Mouse (Mus musculus) midbrain, embryonic 10.5 days (tissue): ENCODE measurements around the gene Upk3b. TPM values are rescaled to one million over a fixed set of nuclear protein-coding genes. Genes with fewer than 3 reads are reported as not detected.
"Not testable (repeated sequence)": the region's sequence is repeated elsewhere in the genome, so short reads cannot be mapped to it uniquely, and the experiment has no call there.

Experiments used
- DNase-seq: peaks from one replicate; pipeline ENCODE4 v3.0.0-alpha.2; 2017; ENCODE audit warnings: low spot score
- H3K27ac ChIP-seq: fragments of 300-500 bp; sonication (generic); replicated peaks from 2 replicates; pipeline ENCODE4 v1.5.1; 2016; ENCODE audit warnings: mild to moderate bottlenecking
- H3K27me3 ChIP-seq: fragments of 300-500 bp; sonication (generic); 2 replicates; pipeline ENCODE4 v1.6.1; 2016; ENCODE audit warnings: low read depth, mild to moderate bottlenecking; ENCODE audit not compliant: poor library complexity, severe bottlenecking
- H3K36me3 ChIP-seq: fragments of 300-500 bp; sonication (generic); 2 replicates; pipeline ENCODE4 v1.6.1; 2016; ENCODE audit warnings: mild to moderate bottlenecking, moderate library complexity
- H3K4me1 ChIP-seq: fragments of 300-500 bp; sonication (generic); 2 replicates; pipeline ENCODE4 v1.6.1; 2016
- H3K4me3 ChIP-seq: fragments of 300-500 bp; sonication (generic); 2 replicates; pipeline ENCODE4 v1.5.1; 2016; ENCODE audit warnings: mild to moderate bottlenecking, moderate library complexity
- H3K9me3 ChIP-seq: fragments of 300-500 bp; sonication (generic); replicated peaks from 2 replicates; pipeline ENCODE4 v1.6.1; 2016; ENCODE audit warnings: mild to moderate bottlenecking
- WGBS: fragments of 180-500 bp; shearing (Covaris S2); methylation state at CpG from one replicate; pipeline ENCODE4 v1.1.7; 2016; 5-methylcytosine and 5-hydroxymethylcytosine counted together
- polyA plus RNA-seq: library from polyadenylated mRNA; unstranded; fragments of >200 nt; fragmentation: Nextera tagmentation; extraction: Ambion mirVana; gene quantifications from 2 replicates; pipeline ENCODE4 v1.2.1, GENCODE M21; 2016

Upk3b gene
- polyA plus RNA-seq, 1 experiment from 2014 or later, result not detected

GRCm38 (mm10) chr5:136041666-136042065, 3.4 kb downstream of the Upk3b start:
- no peak for DNase-seq

GRCm38 (mm10) chr5:136044865-136045264, 6.6 kb downstream of the Upk3b start:
- 72% methylated on average over 13 of the region's 13 CpGs for WGBS
- H3K27ac ChIP-seq, result no peak overlapping the region

More at GRCm38 (mm10) chr5:136041666-136042065, 3.4 kb downstream of the Upk3b start:
- no peaks in the 10 kb centered on the region for H3K36me3 ChIP-seq
- no peak overlapping the region for H3K4me3 ChIP-seq
- H3K9me3 ChIP-seq, result no peaks in the 10 kb centered on the region
- WGBS, result 94% methylated on average over 8 of the region's 8 CpGs
- H3K4me1 ChIP-seq, result peaks cover 8% of the 10 kb centered on the region
- no peaks in the 10 kb centered on the region for H3K27me3 ChIP-seq
- H3K27ac ChIP-seq, result no peak overlapping the region

GRCm38 (mm10) chr5:136045408-136045807, 7.1 kb downstream of the Upk3b start:
- DNase-seq, result peak; percentile 31

More at GRCm38 (mm10) chr5:136044865-136045264, 6.6 kb downstream of the Upk3b start:
- no peaks in the 10 kb centered on the region for H3K36me3 ChIP-seq
- H3K9me3 ChIP-seq, result no peaks in the 10 kb centered on the region
- H3K4me3 ChIP-seq, result no peak overlapping the region
- no peaks in the 10 kb centered on the region for H3K27me3 ChIP-seq
- peaks cover 6% of the 10 kb centered on the region for H3K4me1 ChIP-seq
- DNase-seq, result no peak

GRCm38 (mm10) chr5:136045987-136046386, 7.7 kb downstream of the Upk3b start:
- WGBS, result 6% methylated on average over 10 of the region's 10 CpGs
- DNase-seq, result peak; percentile 88
- peak overlapping the region; percentile 63; the same call in 1 of the 2 replicates for H3K27ac ChIP-seq
- no peak overlapping the region for H3K4me3 ChIP-seq
- H3K36me3 ChIP-seq, result no peaks in the 10 kb centered on the region
- H3K27me3 ChIP-seq, result no peaks in the 10 kb centered on the region
- H3K9me3 ChIP-seq, result no peaks in the 10 kb centered on the region
- peaks cover 5% of the 10 kb centered on the region for H3K4me1 ChIP-seq

More at GRCm38 (mm10) chr5:136045408-136045807, 7.1 kb downstream of the Upk3b start:
- 45% methylated on average over 9 of the region's 9 CpGs for WGBS
- no peaks in the 10 kb centered on the region for H3K9me3 ChIP-seq
- no peaks in the 10 kb centered on the region for H3K27me3 ChIP-seq
- H3K4me3 ChIP-seq, result no peak overlapping the region
- H3K4me1 ChIP-seq, result peaks cover 3% of the 10 kb centered on the region
- H3K36me3 ChIP-seq, result no peaks in the 10 kb centered on the region
- H3K27ac ChIP-seq, result no peak overlapping the region

GRCm38 (mm10) chr5:136048541-136048940, 10.2 kb downstream of the Upk3b start:
- H3K27me3 ChIP-seq, H3K36me3 ChIP-seq, H3K27ac ChIP-seq, H3K4me3 ChIP-seq, H3K9me3 ChIP-seq, DNase-seq: not testable (repeated sequence)
- peaks cover 19% of the 10 kb centered on the region for H3K4me1 ChIP-seq

- H3K27me3 ChIP-seq, result no peaks in the 10 kb centered on the region
- H3K4me1 ChIP-seq, result peaks cover 19% of the 10 kb centered on the region
- DNase-seq, result no peak
- H3K27ac ChIP-seq, result no peak overlapping the region; the same call in 1 of the 2 replicates
- H3K36me3 ChIP-seq, result no peaks in the 10 kb centered on the region
- no peak overlapping the region for H3K4me3 ChIP-seq
- 84% methylated on average over 6 of the region's 6 CpGs for WGBS
- no peaks in the 10 kb centered on the region for H3K9me3 ChIP-seq
These were observed 11.6 kb downstream of the Upk3b start for GRCm38 (mm10) chr5:136049926-136050325.

DNA sequence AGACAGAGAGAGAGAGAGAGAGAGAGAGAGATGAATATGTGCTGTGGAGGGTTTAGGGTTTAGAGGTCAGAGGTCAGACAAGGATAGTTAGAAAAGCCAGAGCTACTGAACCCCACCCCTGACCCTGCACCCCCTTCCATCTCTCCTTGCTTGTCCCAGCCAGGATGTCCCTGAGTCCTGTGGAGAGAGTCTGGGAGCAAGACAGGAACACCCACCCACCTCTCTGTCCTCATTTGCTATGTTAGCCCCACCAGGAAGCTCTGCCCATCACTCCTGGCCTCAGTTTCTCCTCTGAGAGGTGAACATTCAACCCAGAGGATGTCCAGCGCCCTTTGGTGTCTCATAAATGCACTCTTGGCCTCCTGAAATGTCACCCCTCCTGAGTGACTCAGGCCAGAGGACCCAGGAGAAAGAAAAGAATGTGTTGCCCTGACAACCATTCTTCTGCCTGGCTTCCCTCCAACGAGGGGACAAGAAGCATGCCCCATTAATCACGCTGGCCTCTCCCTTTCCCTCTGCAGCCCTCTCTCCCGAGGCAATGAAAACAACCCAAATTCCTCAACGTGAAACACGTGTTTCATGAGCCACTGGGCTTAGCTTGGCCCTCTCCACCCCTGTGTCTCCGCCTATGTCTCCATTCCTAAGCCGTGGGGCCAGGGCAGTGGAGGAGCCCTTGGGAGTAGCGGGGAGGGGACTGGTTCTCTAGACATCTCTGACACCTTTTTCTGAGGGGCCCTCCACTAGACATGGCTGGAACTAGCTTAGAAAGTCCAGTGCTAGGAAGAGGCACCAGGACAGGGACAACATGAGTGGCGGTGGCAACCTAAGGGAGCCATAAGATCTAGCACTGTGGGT, 13.2 kb downstream of the Upk3b start:
- 9% methylated on average over 10 of the region's 10 CpGs for WGBS
- DNase-seq, result peak; percentile 76
- peak overlapping the region; percentile 88 for H3K27ac ChIP-seq
- H3K27me3 ChIP-seq, result no peaks in the 10 kb centered on the region
- peaks cover 16% of the 10 kb centered on the region for H3K4me1 ChIP-seq
- H3K36me3 ChIP-seq, result no peaks in the 10 kb centered on the region
- peak overlapping the region; percentile 28 for H3K4me3 ChIP-seq
- no peaks in the 10 kb centered on the region for H3K9me3 ChIP-seq

- Histone ChIP-seq H3K4me3 (no peak overlapping the region), H3K27me3 (0 out of 2 replicates have a peak, but pooled peaks cover 5% of the 10 kb centered on the region), H3K36me3 (no peaks in the 10 kb centered on the region), H3K9me3 (no peaks in the 10 kb centered on the region), H3K27ac (0 out of 2 replicates have a peak overlapping the region, but pooled peaks have one; percentile 3), H3K4me1 (peaks cover 22% of the 10 kb centered on the region)
- 75% methylated on average over 8 of the region's 8 CpGs for WGBS
- no peak for DNase-seq
These were observed 14.8 kb downstream of the Upk3b start for GRCm38 (mm10) chr5:136052861-136053655.

DNA sequence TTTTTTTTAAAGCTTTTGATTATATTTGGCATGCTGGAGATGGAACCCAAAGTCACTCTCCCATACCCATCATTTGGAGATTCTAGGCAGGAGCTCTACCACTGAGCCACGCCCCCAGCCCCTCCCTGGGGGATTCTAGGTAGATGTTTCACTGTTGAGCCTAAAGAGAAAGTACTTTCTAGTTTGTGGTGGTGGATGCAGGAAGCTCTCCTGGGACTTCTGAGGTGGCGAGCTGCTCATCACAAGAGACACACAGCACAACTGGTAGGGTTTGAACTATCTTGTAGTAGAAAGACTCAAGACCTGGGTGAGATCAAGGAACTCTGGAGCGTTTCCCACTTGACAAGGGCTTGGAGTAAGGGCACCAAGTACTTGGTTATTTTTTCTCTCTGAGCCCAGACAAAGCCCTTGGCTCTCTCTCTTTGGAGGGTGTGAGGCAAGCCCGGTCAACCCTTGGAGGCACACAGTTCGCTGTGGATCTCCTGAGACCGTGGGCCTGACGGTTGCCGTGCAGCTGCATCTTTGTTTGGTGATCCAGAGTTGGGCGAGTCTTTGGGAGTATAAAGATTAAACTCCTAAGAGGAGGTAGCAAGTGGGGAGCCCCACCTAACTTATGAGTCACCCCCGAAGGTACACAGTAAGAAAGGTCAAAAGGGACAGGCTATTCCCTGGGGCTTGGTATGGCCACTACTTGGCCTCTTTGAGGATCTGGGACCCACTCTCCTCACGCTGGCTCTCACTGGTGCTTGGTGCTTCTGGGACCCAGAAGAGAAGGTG, 16.2 kb downstream of the Upk3b start, which contains the start of gene Upk3bl:
TSS of gene Upk3bl (plus strand) at position 192 of the 777 bp plus-strand sequence.
- Histone ChIP-seq H3K4me1 (peaks cover 24% of the 10 kb centered on the region), H3K4me3 (no peak within 1 kb of the TSS), H3K27me3 (0 out of 2 replicates have a peak, but pooled peaks cover 12% of the 10 kb centered on the region), H3K36me3 (no peaks in the 10 kb centered on the region), H3K27ac (no peak within 1 kb of the TSS), H3K9me3 (no peaks in the 10 kb centered on the region)
- WGBS, result 93% methylated on average over 11 of the region's 11 CpGs
- DNase-seq, result no peak

DNA sequence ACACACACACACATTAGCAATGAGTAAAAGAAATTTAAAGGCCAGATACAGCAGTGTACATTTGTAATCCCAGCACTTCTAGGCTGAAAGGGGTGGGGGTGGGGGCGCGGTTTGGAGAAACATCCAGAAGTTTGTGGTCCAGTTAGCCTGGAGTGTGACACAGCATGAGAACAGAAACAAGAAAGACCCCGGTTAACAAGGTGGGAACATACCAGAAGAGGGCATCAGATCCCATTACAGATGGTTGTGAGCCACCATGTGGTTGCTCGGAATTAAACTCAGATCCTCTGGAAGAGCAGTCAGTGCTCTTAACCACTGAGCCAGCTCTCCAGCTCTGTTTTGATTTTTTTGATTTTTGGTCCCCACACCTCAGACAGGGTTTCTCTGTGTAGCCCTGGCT, 17.8 kb downstream of the Upk3b start:
- H3K4me3 ChIP-seq, result no peak overlapping the region
- H3K27ac ChIP-seq, result no peak overlapping the region
- peaks cover 20% of the 10 kb centered on the region; the same call in 1 of the 2 replicates for H3K27me3 ChIP-seq
- H3K9me3 ChIP-seq, result no peaks in the 10 kb centered on the region
- H3K36me3 ChIP-seq, result no peaks in the 10 kb centered on the region
- peaks cover 28% of the 10 kb centered on the region for H3K4me1 ChIP-seq
- 50% methylated on average over 4 of the region's 4 CpGs for WGBS
- DNase-seq, result no peak

GRCm38 (mm10) chr5:136057085-136057484, 18.8 kb downstream of the Upk3b start:
- peak overlapping the region; percentile 53; the same call in 1 of the 2 replicates for H3K27ac ChIP-seq
- peaks cover 20% of the 10 kb centered on the region; the same call in 1 of the 2 replicates for H3K27me3 ChIP-seq
- H3K9me3 ChIP-seq, result no peaks in the 10 kb centered on the region
- 43% methylated on average over 8 of the region's 8 CpGs for WGBS
- H3K36me3 ChIP-seq, result no peaks in the 10 kb centered on the region
- H3K4me3 ChIP-seq, result no peak overlapping the region
- peaks cover 21% of the 10 kb centered on the region for H3K4me1 ChIP-seq
- DNase-seq, result no peak

DNA sequence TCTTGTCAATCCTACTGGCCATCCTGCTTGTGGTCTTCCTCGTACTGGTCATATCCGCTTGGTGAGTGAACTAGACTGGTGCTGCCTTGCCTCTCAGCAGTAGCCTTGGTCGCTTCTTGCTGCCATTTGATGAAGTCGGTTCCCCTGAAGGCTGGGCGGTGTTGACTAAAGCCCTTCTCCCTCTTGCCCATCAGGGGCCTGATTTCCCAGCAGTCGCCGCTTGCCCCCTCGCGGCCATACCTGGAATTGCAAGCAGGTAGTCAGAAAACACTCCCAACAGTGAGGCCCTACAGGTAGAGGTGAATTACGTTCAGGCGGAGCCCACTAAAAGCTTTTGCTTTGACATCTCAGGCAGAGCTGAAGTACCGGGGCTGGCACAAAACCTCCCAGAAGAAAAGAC, 23.3 kb downstream of the Upk3b start:
- peak; percentile 83 for DNase-seq
- H3K4me3 ChIP-seq, result no peak overlapping the region
- H3K27ac ChIP-seq, result peak overlapping the region; percentile 10; the same call in 1 of the 2 replicates
- H3K4me1 ChIP-seq, result peaks cover 19% of the 10 kb centered on the region
- peaks cover 20% of the 10 kb centered on the region; the same call in 1 of the 2 replicates for H3K27me3 ChIP-seq
- H3K36me3 ChIP-seq, result no peaks in the 10 kb centered on the region
- no peaks in the 10 kb centered on the region for H3K9me3 ChIP-seq
- 16% methylated on average over 12 of the region's 12 CpGs for WGBS
